Mouse (Mus musculus): ENCODE data around the gene Rgs6. TPM values are rescaled to one million over a fixed set of nuclear protein-coding genes. Genes with fewer than 3 reads are reported as not detected.

Gene Rgs6
- polyA plus RNA-seq, 1 experiment from 2014 or later, result 17.7 TPM

- H3K27me3 ChIP-seq (replicated peaks), result no peaks in the 10 kb centered on the region
Measured at GRCm38 (mm10) chr12:82922856-82923506, 334.9 kb downstream of the Rgs6 start.

GRCm38 (mm10) chr12:82932706-82933461, 344.8 kb downstream of the Rgs6 start:
- H3K27ac ChIP-seq (ENCODE audit: poor library complexity, severe bottlenecking), result peak overlapping the region; percentile 3

More at GRCm38 (mm10) chr12:82922856-82923506, 334.9 kb downstream of the Rgs6 start:
- Histone ChIP-seq H3K9ac (no peak overlapping the region), H3K4me3 (no peak overlapping the region), H3K27ac (ENCODE audit: poor library complexity, severe bottlenecking) (no peak overlapping the region), H3K36me3 (no peaks in the 10 kb centered on the region), H3K9me3 (replicated peaks) (no peaks in the 10 kb centered on the region), H3K4me1 (replicated peaks) (peaks cover 26% of the 10 kb centered on the region), H3K4me2 (no peak overlapping the region)
- ATAC-seq (ENCODE audit: insufficient number of reproducible peaks, low FRiP score), result no peak
- 87% methylated on average over 4 of the region's 4 CpGs for WGBS

GRCm38 (mm10) chr12:82935121-82935762, 347.1 kb downstream of the Rgs6 start:
- WGBS, result 58% methylated on average over 6 of the region's 6 CpGs
- no peaks in the 10 kb centered on the region for H3K27me3 ChIP-seq (replicated peaks)
- no peak overlapping the region for H3K4me3 ChIP-seq
- peaks cover 30% of the 10 kb centered on the region for H3K4me1 ChIP-seq (replicated peaks)
- no peak overlapping the region for H3K9ac ChIP-seq
- H3K27ac ChIP-seq (ENCODE audit: poor library complexity, severe bottlenecking), result peak overlapping the region; percentile 82
- H3K4me2 ChIP-seq, result no peak overlapping the region
- H3K9me3 ChIP-seq (replicated peaks), result no peaks in the 10 kb centered on the region
- H3K36me3 ChIP-seq, result no peaks in the 10 kb centered on the region
- ATAC-seq (ENCODE audit: insufficient number of reproducible peaks, low FRiP score), result 0 out of 2 replicates have a peak, but pooled peaks have one; percentile 22

More at GRCm38 (mm10) chr12:82932706-82933461, 344.8 kb downstream of the Rgs6 start:
- Histone ChIP-seq H3K9ac (no peak overlapping the region), H3K27me3 (replicated peaks) (no peaks in the 10 kb centered on the region), H3K9me3 (replicated peaks) (no peaks in the 10 kb centered on the region), H3K4me2 (peak overlapping the region; percentile 2; the same call in 1 of the 2 replicates), H3K36me3 (no peaks in the 10 kb centered on the region), H3K4me1 (replicated peaks) (peaks cover 26% of the 10 kb centered on the region), H3K4me3 (no peak overlapping the region)
- WGBS, result 56% methylated on average over 14 of the region's 14 CpGs
- no peak for ATAC-seq (ENCODE audit: insufficient number of reproducible peaks, low FRiP score)

- Histone ChIP-seq H3K4me1 (replicated peaks) (peaks cover 30% of the 10 kb centered on the region), H3K27me3 (replicated peaks) (no peaks in the 10 kb centered on the region), H3K27ac (ENCODE audit: poor library complexity, severe bottlenecking) (peak overlapping the region; percentile 82), H3K36me3 (no peaks in the 10 kb centered on the region), H3K9me3 (replicated peaks) (no peaks in the 10 kb centered on the region), H3K4me2 (no peak overlapping the region), H3K9ac (no peak overlapping the region), H3K4me3 (no peak overlapping the region)
- WGBS, result 55% methylated on average over 1 of the region's 1 CpGs
- ATAC-seq (ENCODE audit: insufficient number of reproducible peaks, low FRiP score), result no peak
Measured at GRCm38 (mm10) chr12:82935767-82936166, 347.7 kb downstream of the Rgs6 start.

GRCm38 (mm10) chr12:82940461-82940860, 352.4 kb downstream of the Rgs6 start:
- H3K4me3 ChIP-seq, result no peak overlapping the region
- no peak overlapping the region for H3K4me2 ChIP-seq
- no peak for ATAC-seq (ENCODE audit: insufficient number of reproducible peaks, low FRiP score)
- WGBS, result 74% methylated on average over 4 of the region's 4 CpGs
- no peaks in the 10 kb centered on the region for H3K36me3 ChIP-seq
- peaks cover 12% of the 10 kb centered on the region for H3K4me1 ChIP-seq (replicated peaks)
- H3K27me3 ChIP-seq (replicated peaks), result no peaks in the 10 kb centered on the region
- no peaks in the 10 kb centered on the region for H3K9me3 ChIP-seq (replicated peaks)
- no peak overlapping the region for H3K9ac ChIP-seq
- H3K27ac ChIP-seq (ENCODE audit: poor library complexity, severe bottlenecking), result no peak overlapping the region

- no peak overlapping the region for H3K27ac ChIP-seq (ENCODE audit: poor library complexity, severe bottlenecking)
- no peak overlapping the region for H3K4me3 ChIP-seq
- ATAC-seq (ENCODE audit: insufficient number of reproducible peaks, low FRiP score), result no peak
- H3K9me3 ChIP-seq (replicated peaks), result no peaks in the 10 kb centered on the region
- H3K27me3 ChIP-seq (replicated peaks), result no peaks in the 10 kb centered on the region
- peak overlapping the region; percentile 37; the same call in 1 of the 2 replicates for H3K4me2 ChIP-seq
- H3K4me1 ChIP-seq (replicated peaks), result peaks cover 11% of the 10 kb centered on the region
- no peaks in the 10 kb centered on the region for H3K36me3 ChIP-seq
- no peak overlapping the region for H3K9ac ChIP-seq
- WGBS, result 13% methylated on average over 5 of the region's 5 CpGs
Measured at GRCm38 (mm10) chr12:82946507-82946906, 358.4 kb downstream of the Rgs6 start.

- Histone ChIP-seq H3K36me3 (no peaks in the 10 kb centered on the region), H3K4me2 (no peak overlapping the region), H3K9me3 (replicated peaks) (no peaks in the 10 kb centered on the region), H3K4me1 (replicated peaks) (peaks cover 5% of the 10 kb centered on the region; the same call in 1 of the 2 replicates), H3K27ac (ENCODE audit: poor library complexity, severe bottlenecking) (no peak overlapping the region), H3K4me3 (no peak overlapping the region), H3K27me3 (replicated peaks) (no peaks in the 10 kb centered on the region), H3K9ac (no peak overlapping the region)
- 66% methylated on average over 9 of the region's 9 CpGs for WGBS
- no peak for ATAC-seq (ENCODE audit: insufficient number of reproducible peaks, low FRiP score)
Measured at GRCm38 (mm10) chr12:82961111-82961510, 373.0 kb downstream of the Rgs6 start.

GRCm38 (mm10) chr12:82961852-82962251, 373.8 kb downstream of the Rgs6 start:
- Histone ChIP-seq H3K36me3 (no peaks in the 10 kb centered on the region), H3K9ac (no peak overlapping the region), H3K27me3 (replicated peaks) (no peaks in the 10 kb centered on the region), H3K4me2 (no peak overlapping the region), H3K4me1 (replicated peaks) (peaks cover 5% of the 10 kb centered on the region; the same call in 1 of the 2 replicates), H3K9me3 (replicated peaks) (no peaks in the 10 kb centered on the region), H3K4me3 (no peak overlapping the region), H3K27ac (ENCODE audit: poor library complexity, severe bottlenecking) (no peak overlapping the region)
- ATAC-seq (ENCODE audit: insufficient number of reproducible peaks, low FRiP score), result no peak
- WGBS, result 79% methylated on average over 4 of the region's 4 CpGs

GRCm38 (mm10) chr12:82970521-82971105, 382.5 kb downstream of the Rgs6 start:
- 82% methylated on average over 4 of the region's 4 CpGs for WGBS
- H3K4me3 ChIP-seq, result no peak overlapping the region
- no peak overlapping the region for H3K4me2 ChIP-seq
- no peaks in the 10 kb centered on the region for H3K36me3 ChIP-seq
- H3K9me3 ChIP-seq (replicated peaks), result no peaks in the 10 kb centered on the region
- H3K9ac ChIP-seq, result no peak overlapping the region
- no peak for ATAC-seq (ENCODE audit: insufficient number of reproducible peaks, low FRiP score)
- H3K4me1 ChIP-seq (replicated peaks), result no peaks in the 10 kb centered on the region; the same call in 1 of the 2 replicates
- H3K27ac ChIP-seq (ENCODE audit: poor library complexity, severe bottlenecking), result no peak overlapping the region
- no peaks in the 10 kb centered on the region for H3K27me3 ChIP-seq (replicated peaks)

GRCm38 (mm10) chr12:82971176-82971575, 383.1 kb downstream of the Rgs6 start:
- Histone ChIP-seq H3K9me3 (replicated peaks) (no peaks in the 10 kb centered on the region), H3K4me2 (no peak overlapping the region), H3K4me3 (no peak overlapping the region), H3K9ac (no peak overlapping the region), H3K36me3 (no peaks in the 10 kb centered on the region), H3K27ac (ENCODE audit: poor library complexity, severe bottlenecking) (no peak overlapping the region), H3K4me1 (replicated peaks) (no peaks in the 10 kb centered on the region; the same call in 1 of the 2 replicates), H3K27me3 (replicated peaks) (no peaks in the 10 kb centered on the region)
- no peak for ATAC-seq (ENCODE audit: insufficient number of reproducible peaks, low FRiP score)
- 68% methylated on average over 1 of the region's 1 CpGs for WGBS

- H3K4me1 ChIP-seq (replicated peaks), result peaks cover 4% of the 10 kb centered on the region
- no peaks in the 10 kb centered on the region for H3K27me3 ChIP-seq (replicated peaks)
- no peak for ATAC-seq (ENCODE audit: insufficient number of reproducible peaks, low FRiP score)
- H3K4me3 ChIP-seq, result no peak overlapping the region
- no peaks in the 10 kb centered on the region for H3K36me3 ChIP-seq
- H3K9ac ChIP-seq, result no peak overlapping the region
- no peaks in the 10 kb centered on the region for H3K9me3 ChIP-seq (replicated peaks)
- no peak overlapping the region for H3K27ac ChIP-seq (ENCODE audit: poor library complexity, severe bottlenecking)
- H3K4me2 ChIP-seq, result no peak overlapping the region
Measured at GRCm38 (mm10) chr12:82972661-82973060, 384.6 kb downstream of the Rgs6 start.
